Mouse (Mus musculus) myocyte (in vitro differentiated cells): ENCODE measurements around the gene Gpc6. TPM values are rescaled to one million over a fixed set of nuclear protein-coding genes. Genes with fewer than 3 reads are reported as not detected.

ENCODE experiments used
- H3K27me3 ChIP-seq: one replicate; pipeline ENCODE4 v1.6.1; 2011; ENCODE audit not compliant: control insufficient read depth, insufficient read depth, insufficient read length
- H3K36me3 ChIP-seq: one replicate; pipeline ENCODE4 v1.6.1; 2011; ENCODE audit not compliant: control insufficient read depth, insufficient read depth
- H3K4me2 ChIP-seq: one replicate; pipeline ENCODE4 v1.6.1; 2011; ENCODE audit warnings: low read depth, control low read depth
- H3K4me3 ChIP-seq: one replicate; pipeline ENCODE4 v1.5.1; 2011; ENCODE audit warnings: mild to moderate bottlenecking, control low read depth, moderate library complexity
- H3K79me2 ChIP-seq: one replicate; pipeline ENCODE4 v1.6.1; 2011; ENCODE audit not compliant: control insufficient read depth, insufficient read depth
- H3ac ChIP-seq: one replicate; pipeline ENCODE4 v1.6.1; 2011; ENCODE audit not compliant: control insufficient read depth, insufficient read length
- CEBPB ChIP-seq: IDR thresholded peaks from 2 replicates; pipeline ENCODE4 v1.6.1; 2011; ENCODE audit warnings: mild to moderate bottlenecking, moderate library complexity; ENCODE audit not compliant: poor library complexity, insufficient read depth, severe bottlenecking
- E2F4 ChIP-seq: IDR thresholded peaks from one replicate; pipeline ENCODE4 v1.6.1; 2011; ENCODE audit warnings: mild to moderate bottlenecking, control low read depth, moderate library complexity; ENCODE audit not compliant: insufficient read depth
- MAX ChIP-seq: IDR thresholded peaks from one replicate; pipeline ENCODE4 v1.6.1; 2011; ENCODE audit warnings: low read depth, mild to moderate bottlenecking, control low read depth
- MYOD1 ChIP-seq, 3 experiments: IDR thresholded peaks; one replicate each; pipeline ENCODE4 v1.6.1; 2011; ENCODE audit warnings: control low read depth in 2 of 3, low read depth in 2 of 3, mild to moderate bottlenecking in 2 of 3, moderate library complexity in 1 of 3; ENCODE audit not compliant: insufficient read length in 2 of 3, control insufficient read depth in 1 of 3
- MYOG ChIP-seq, 3 experiments: IDR thresholded peaks; one replicate each; pipeline ENCODE4 v1.6.1; 2011; ENCODE audit warnings: control low read depth in 2 of 3, low read depth in 2 of 3, mild to moderate bottlenecking in 2 of 3; ENCODE audit not compliant: insufficient read length in 2 of 3, control insufficient read depth in 1 of 3, insufficient read depth in 1 of 3
- POLR2A ChIP-seq: IDR thresholded peaks from one replicate; pipeline ENCODE4 v1.6.1; 2011; ENCODE audit warnings: low read depth, mild to moderate bottlenecking, control low read depth, moderate library complexity; ENCODE audit not compliant: insufficient read length
- POLR2AphosphoS2 ChIP-seq: IDR thresholded peaks from one replicate; pipeline ENCODE4 v1.6.1; 2011; ENCODE audit warnings: low read depth, control low read depth; ENCODE audit not compliant: insufficient read length
- REST ChIP-seq: IDR thresholded peaks from one replicate; pipeline ENCODE4 v1.6.1; 2011; ENCODE audit warnings: mild to moderate bottlenecking, control low read depth, moderate library complexity; ENCODE audit not compliant: insufficient read depth, insufficient read length
- SRF ChIP-seq: IDR thresholded peaks from one replicate; pipeline ENCODE4 v1.6.1; 2011; ENCODE audit warnings: low read depth; ENCODE audit not compliant: control insufficient read depth, insufficient read length
- TCF12 ChIP-seq: IDR thresholded peaks from one replicate; pipeline ENCODE4 v1.6.1; 2011; ENCODE audit warnings: mild to moderate bottlenecking, control low read depth; ENCODE audit not compliant: poor library complexity, insufficient read depth, severe bottlenecking
- TCF3 ChIP-seq: IDR thresholded peaks from one replicate; pipeline ENCODE4 v1.6.1; 2011; ENCODE audit warnings: low read depth, control low read depth; ENCODE audit not compliant: insufficient read length
- USF1 ChIP-seq: IDR thresholded peaks from one replicate; pipeline ENCODE4 v1.6.1; 2011; ENCODE audit warnings: low read depth, mild to moderate bottlenecking, control low read depth, moderate library complexity
- polyA plus RNA-seq: library from polyadenylated mRNA; unstranded; fragments of >200 nt; fragmentation: generic; extraction: Trizol; gene quantifications from one replicate; pipeline ENCODE4 v1.2.1, GENCODE M21; 2012; ENCODE audit warnings: missing spikeins

Gpc6 gene
- polyA plus RNA-seq: 5.0 TPM

GRCm38 (mm10) chr14:116924876-116925601 lies at the start of gene Gpc6:
TSS of gene Gpc6 (plus strand) at chr14:116925315.
- Histone ChIP-seq H3K79me2 (no peaks in the 10 kb centered on the region), H3K36me3 (no peaks in the 10 kb centered on the region), H3K27me3 (no peaks in the 10 kb centered on the region), H3K4me3 (peak within 1 kb of the TSS; percentile 47), H3ac (peak within 1 kb of the TSS; percentile 49), H3K4me2 (peak within 1 kb of the TSS; percentile 84)
- TF ChIP-seq POLR2A: no peak
- peak; percentile 48 for TF ChIP-seq MAX

- TF ChIP-seq CEBPB: no peak
- no peak for TF ChIP-seq TCF3
- TF ChIP-seq TCF12: no peak
- no peak for TF ChIP-seq MAX
- TF ChIP-seq POLR2A: no peak
- TF ChIP-seq USF1: no peak
- TF ChIP-seq SRF: no peak
- no peak for TF ChIP-seq REST
- no peak for TF ChIP-seq MYOD1 (IDR thresholded peaks at IDR 0.05; ENCODE audit: control insufficient read depth in 1 of 3, insufficient read length in 2 of 3, low read depth in 2 of 3)
- TF ChIP-seq E2F4: no peak
- no peak for TF ChIP-seq POLR2AphosphoS2
- TF ChIP-seq MYOG (IDR thresholded peaks at IDR 0.05; ENCODE audit: control insufficient read depth in 1 of 3, insufficient read depth in 1 of 3, insufficient read length in 2 of 3, low read depth in 2 of 3): no peak
- H3K27me3 ChIP-seq: no peaks in the 10 kb centered on the region
- H3ac ChIP-seq: no peak overlapping the region
- no peaks in the 10 kb centered on the region for H3K36me3 ChIP-seq
- no peak overlapping the region for H3K4me3 ChIP-seq
- H3K4me2 ChIP-seq: no peak overlapping the region
- H3K79me2 ChIP-seq: no peaks in the 10 kb centered on the region
Measured at GRCm38 (mm10) chr14:116882480-116883044, 42.6 kb upstream of the Gpc6 start.

GRCm38 (mm10) chr14:116894316-116894715 lies 30.8 kb upstream of the Gpc6 start:
- H3K36me3 ChIP-seq: no peaks in the 10 kb centered on the region
- TF ChIP-seq SRF (no peak), USF1 (no peak)

GRCm38 (mm10) chr14:116897971-116898370 lies 27.1 kb upstream of the Gpc6 start:
- no peak overlapping the region for H3K4me3 ChIP-seq
- H3K36me3 ChIP-seq: no peaks in the 10 kb centered on the region
- H3ac ChIP-seq: no peak overlapping the region
- H3K4me2 ChIP-seq: no peak overlapping the region
- no peak for TF ChIP-seq E2F4
- no peak for TF ChIP-seq POLR2AphosphoS2
- no peak for TF ChIP-seq REST
- TF ChIP-seq MYOD1 (IDR thresholded peaks at IDR 0.05; ENCODE audit: control insufficient read depth in 1 of 3, insufficient read length in 2 of 3, low read depth in 2 of 3): no peak
- TF ChIP-seq MAX: no peak
- H3K79me2 ChIP-seq: no peaks in the 10 kb centered on the region
- no peaks in the 10 kb centered on the region for H3K27me3 ChIP-seq

More at GRCm38 (mm10) chr14:116894316-116894715, 30.8 kb upstream of the Gpc6 start:
- no peaks in the 10 kb centered on the region for H3K79me2 ChIP-seq
- no peak overlapping the region for H3ac ChIP-seq
- no peaks in the 10 kb centered on the region for H3K27me3 ChIP-seq
- H3K4me2 ChIP-seq: no peak overlapping the region
- H3K4me3 ChIP-seq: no peak overlapping the region

GRCm38 (mm10) chr14:116911768-116912167 lies 13.3 kb upstream of the Gpc6 start:
- Histone ChIP-seq H3K79me2 (no peaks in the 10 kb centered on the region), H3ac (no peak overlapping the region), H3K27me3 (no peaks in the 10 kb centered on the region), H3K4me2 (no peak overlapping the region), H3K4me3 (no peak overlapping the region), H3K36me3 (no peaks in the 10 kb centered on the region)
- TF ChIP-seq REST (no peak), TCF3 (no peak), SRF (no peak), E2F4 (no peak), MAX (no peak), MYOD1 (IDR thresholded peaks at IDR 0.05; ENCODE audit: control insufficient read depth in 1 of 3, insufficient read length in 2 of 3, low read depth in 2 of 3) (no peak), TCF12 (no peak), CEBPB (no peak), USF1 (no peak), MYOG (IDR thresholded peaks at IDR 0.05; ENCODE audit: control insufficient read depth in 1 of 3, insufficient read depth in 1 of 3, insufficient read length in 2 of 3, low read depth in 2 of 3) (no peak), POLR2AphosphoS2 (no peak), POLR2A (no peak)
